Mouse (Mus musculus) myocyte (in vitro differentiated cells): Measurements from ENCODE around the gene Ctbs. TPM values are rescaled to one million over a fixed set of nuclear protein-coding genes. Genes with fewer than 3 reads are reported as not detected.

ENCODE experiments used
- H3K27me3 ChIP-seq: one replicate; pipeline ENCODE4 v1.6.1; 2011; ENCODE audit not compliant: control insufficient read depth, insufficient read depth, insufficient read length
- H3K36me3 ChIP-seq: one replicate; pipeline ENCODE4 v1.6.1; 2011; ENCODE audit not compliant: control insufficient read depth, insufficient read depth
- H3K4me2 ChIP-seq: one replicate; pipeline ENCODE4 v1.6.1; 2011; ENCODE audit warnings: low read depth, control low read depth
- H3K4me3 ChIP-seq: one replicate; pipeline ENCODE4 v1.5.1; 2011; ENCODE audit warnings: mild to moderate bottlenecking, control low read depth, moderate library complexity
- H3K79me2 ChIP-seq: one replicate; pipeline ENCODE4 v1.6.1; 2011; ENCODE audit not compliant: control insufficient read depth, insufficient read depth
- H3ac ChIP-seq: one replicate; pipeline ENCODE4 v1.6.1; 2011; ENCODE audit not compliant: control insufficient read depth, insufficient read length
- CEBPB ChIP-seq: IDR thresholded peaks from 2 replicates; pipeline ENCODE4 v1.6.1; 2011; ENCODE audit warnings: mild to moderate bottlenecking, moderate library complexity; ENCODE audit not compliant: poor library complexity, insufficient read depth, severe bottlenecking
- E2F4 ChIP-seq: IDR thresholded peaks from one replicate; pipeline ENCODE4 v1.6.1; 2011; ENCODE audit warnings: mild to moderate bottlenecking, control low read depth, moderate library complexity; ENCODE audit not compliant: insufficient read depth
- MAX ChIP-seq: IDR thresholded peaks from one replicate; pipeline ENCODE4 v1.6.1; 2011; ENCODE audit warnings: low read depth, mild to moderate bottlenecking, control low read depth
- MYOD1 ChIP-seq, 3 experiments: IDR thresholded peaks; one replicate each; pipeline ENCODE4 v1.6.1; 2011; ENCODE audit warnings: control low read depth in 2 of 3, low read depth in 2 of 3, mild to moderate bottlenecking in 2 of 3, moderate library complexity in 1 of 3; ENCODE audit not compliant: insufficient read length in 2 of 3, control insufficient read depth in 1 of 3
- MYOG ChIP-seq, 3 experiments: IDR thresholded peaks; one replicate each; pipeline ENCODE4 v1.6.1; 2011; ENCODE audit warnings: control low read depth in 2 of 3, low read depth in 2 of 3, mild to moderate bottlenecking in 2 of 3; ENCODE audit not compliant: insufficient read length in 2 of 3, control insufficient read depth in 1 of 3, insufficient read depth in 1 of 3
- POLR2A ChIP-seq: IDR thresholded peaks from one replicate; pipeline ENCODE4 v1.6.1; 2011; ENCODE audit warnings: low read depth, mild to moderate bottlenecking, control low read depth, moderate library complexity; ENCODE audit not compliant: insufficient read length
- POLR2AphosphoS2 ChIP-seq: IDR thresholded peaks from one replicate; pipeline ENCODE4 v1.6.1; 2011; ENCODE audit warnings: low read depth, control low read depth; ENCODE audit not compliant: insufficient read length
- REST ChIP-seq: IDR thresholded peaks from one replicate; pipeline ENCODE4 v1.6.1; 2011; ENCODE audit warnings: mild to moderate bottlenecking, control low read depth, moderate library complexity; ENCODE audit not compliant: insufficient read depth, insufficient read length
- SRF ChIP-seq: IDR thresholded peaks from one replicate; pipeline ENCODE4 v1.6.1; 2011; ENCODE audit warnings: low read depth; ENCODE audit not compliant: control insufficient read depth, insufficient read length
- TCF12 ChIP-seq: IDR thresholded peaks from one replicate; pipeline ENCODE4 v1.6.1; 2011; ENCODE audit warnings: mild to moderate bottlenecking, control low read depth; ENCODE audit not compliant: poor library complexity, insufficient read depth, severe bottlenecking
- TCF3 ChIP-seq: IDR thresholded peaks from one replicate; pipeline ENCODE4 v1.6.1; 2011; ENCODE audit warnings: low read depth, control low read depth; ENCODE audit not compliant: insufficient read length
- USF1 ChIP-seq: IDR thresholded peaks from one replicate; pipeline ENCODE4 v1.6.1; 2011; ENCODE audit warnings: low read depth, mild to moderate bottlenecking, control low read depth, moderate library complexity
- polyA plus RNA-seq: library from polyadenylated mRNA; unstranded; fragments of >200 nt; fragmentation: generic; extraction: Trizol; gene quantifications from one replicate; pipeline ENCODE4 v1.2.1, GENCODE M21; 2012; ENCODE audit warnings: missing spikeins

Gene Ctbs
- polyA plus RNA-seq = 2.9 TPM

GRCm38 (mm10) chr3:146449745-146450250 lies at the start of gene Ctbs:
Gene Ctbs, plus strand, starts transcription at chr3:146449795.
- Histone ChIP-seq H3ac (no peak within 1 kb of the TSS), H3K27me3 (no peaks in the 10 kb centered on the region), H3K79me2 (no peaks in the 10 kb centered on the region), H3K4me2 (peak within 1 kb of the TSS; percentile 99), H3K4me3 (peak within 1 kb of the TSS; percentile 59), H3K36me3 (no peaks in the 10 kb centered on the region)
- TF ChIP-seq TCF3 = no peak
- TF ChIP-seq MAX = no peak
- TF ChIP-seq POLR2A = no peak
- no peak for TF ChIP-seq MYOG (IDR thresholded peaks at IDR 0.05; ENCODE audit: control insufficient read depth in 1 of 3, insufficient read depth in 1 of 3, insufficient read length in 2 of 3, low read depth in 2 of 3)
- no peak for TF ChIP-seq CEBPB
- TF ChIP-seq SRF = no peak
- no peak for TF ChIP-seq REST
- no peak for TF ChIP-seq USF1
- TF ChIP-seq TCF12 = no peak
- TF ChIP-seq POLR2AphosphoS2 = no peak
- no peak for TF ChIP-seq E2F4
- no peak for TF ChIP-seq MYOD1 (IDR thresholded peaks at IDR 0.05; ENCODE audit: control insufficient read depth in 1 of 3, insufficient read length in 2 of 3, low read depth in 2 of 3)

- Histone ChIP-seq H3K79me2 (peaks cover 29% of the 10 kb centered on the region), H3K27me3 (no peaks in the 10 kb centered on the region), H3ac (no peak overlapping the region), H3K4me3 (peak overlapping the region; percentile 44), H3K36me3 (no peaks in the 10 kb centered on the region), H3K4me2 (peak overlapping the region; percentile 90)
- TF ChIP-seq E2F4 = no peak
- TF ChIP-seq CEBPB = no peak
- TF ChIP-seq POLR2A = no peak
- TF ChIP-seq REST = no peak
- TF ChIP-seq USF1 = no peak
- no peak for TF ChIP-seq POLR2AphosphoS2
- no peak for TF ChIP-seq MYOG (IDR thresholded peaks at IDR 0.05; ENCODE audit: control insufficient read depth in 1 of 3, insufficient read depth in 1 of 3, insufficient read length in 2 of 3, low read depth in 2 of 3)
- no peak for TF ChIP-seq TCF12
- no peak for TF ChIP-seq TCF3
Measured at GRCm38 (mm10) chr3:146403770-146404169, 45.8 kb upstream of the Ctbs start.

- Histone ChIP-seq H3K27me3 (no peaks in the 10 kb centered on the region), H3K36me3 (no peaks in the 10 kb centered on the region), H3K4me2 (peak within 1 kb of the TSS; percentile 98), H3K79me2 (peaks cover 32% of the 10 kb centered on the region), H3ac (peak within 1 kb of the TSS; percentile 54), H3K4me3 (peak within 1 kb of the TSS; percentile 44)
- TF ChIP-seq MYOD1 (IDR thresholded peaks at IDR 0.05; ENCODE audit: control insufficient read depth in 1 of 3, insufficient read length in 2 of 3, low read depth in 2 of 3) = peak in 2 of 3 experiments; percentile 95 to 96
- peak; percentile 81 for TF ChIP-seq POLR2AphosphoS2
- no peak for TF ChIP-seq E2F4
- TF ChIP-seq TCF3 = peak; percentile 64
- peak; percentile 92 for TF ChIP-seq POLR2A
- peak in 2 of 3 experiments; percentile 94 to 97 for TF ChIP-seq MYOG (IDR thresholded peaks at IDR 0.05; ENCODE audit: control insufficient read depth in 1 of 3, insufficient read depth in 1 of 3, insufficient read length in 2 of 3, low read depth in 2 of 3)
Measured at GRCm38 (mm10) chr3:146404311-146405201, 45.0 kb upstream of the Ctbs start, which contains the start of gene Ssx2ip. Gene Ssx2ip, plus strand, starts transcription at chr3:146404642.

GRCm38 (mm10) chr3:146405213-146406006 lies 44.2 kb upstream of the Ctbs start:
- no peaks in the 10 kb centered on the region for H3K36me3 ChIP-seq
- TF ChIP-seq TCF12 (no peak), E2F4 (no peak), SRF (no peak), POLR2AphosphoS2 (no peak), CEBPB (no peak), MYOD1 (IDR thresholded peaks at IDR 0.05; ENCODE audit: control insufficient read depth in 1 of 3, insufficient read length in 2 of 3, low read depth in 2 of 3) (no peak), POLR2A (no peak), REST (no peak), MAX (no peak), MYOG (IDR thresholded peaks at IDR 0.05; ENCODE audit: control insufficient read depth in 1 of 3, insufficient read depth in 1 of 3, insufficient read length in 2 of 3, low read depth in 2 of 3) (no peak), USF1 (no peak), TCF3 (no peak)
- peak overlapping the region; percentile 98 for H3K4me2 ChIP-seq
- H3K27me3 ChIP-seq = no peaks in the 10 kb centered on the region
- H3K4me3 ChIP-seq = peak overlapping the region; percentile 44
- peaks cover 32% of the 10 kb centered on the region for H3K79me2 ChIP-seq
- peak overlapping the region; percentile 54 for H3ac ChIP-seq
